Comparison of ENCODE assay signal across 10 mouse cellular contexts in genomic region chr19:46326019-46326755, GRCm38 (mm10). TPM values are rescaled to one million over a fixed set of nuclear protein-coding genes. Genes with fewer than 3 reads are reported as not detected.
DNase-seq lines count a peak whose midpoint lies in the region; ATAC-seq and TF ChIP-seq lines count a peak whose summit lies in the region.
"Had no signal": no experiment of that assay in that cellular context is flagged by ENCODE, and none has a peak within 500 bp of the region (broad histone marks: within the 10 kb centered on the region; RNA-seq: fewer than 3 reads in every experiment).

No protein-coding gene starts in this region.

- H3K36me3 ChIP-seq in embryonic facial prominence, embryonic 12.5 days, result peaks cover 9% of the 10 kb centered on the region
- H3K36me3 ChIP-seq in intestine, postnatal 0 days (ENCODE audit: control insufficient read depth, insufficient read depth), result peaks cover 11% of the 10 kb centered on the region
- H3K36me3 ChIP-seq in stomach, embryonic 16.5 days (ENCODE audit: control insufficient read depth, insufficient read depth, low read length), result 0 out of 2 replicates have a peak, but pooled peaks cover 2% of the 10 kb centered on the region

- no peak for ATAC-seq in embryonic facial prominence, embryonic 12.5 days (ENCODE audit: insufficient number of reproducible peaks, insufficient read depth, low FRiP score, low TSS enrichment)
- no peak for ATAC-seq in intestine, postnatal 0 days
- ATAC-seq in stomach, embryonic 16.5 days (ENCODE audit: insufficient read depth, low FRiP score), result no peak
- ATAC-seq in granulocyte monocyte progenitor cell, adult 5-6 weeks (replicated peaks; ENCODE audit: poor library complexity, severe bottlenecking), result no peak

- H3K9ac ChIP-seq in embryonic facial prominence, embryonic 12.5 days, result no peak overlapping the region
- H3K9ac ChIP-seq in intestine, postnatal 0 days (ENCODE audit: low read depth, low read length), result no peak overlapping the region
- no peak overlapping the region for H3K9ac ChIP-seq in stomach, embryonic 16.5 days (ENCODE audit: low read length)

- DNase-seq in right cerebral cortex, postnatal 10 days (ENCODE audit: low spot score in 2 of 2), result peak; percentile 63 to 76
- DNase-seq in right cerebral cortex, postnatal 14 days, result no peak
- DNase-seq in spleen, postnatal 36 days (ENCODE audit: low spot score in 2 of 2), result no peak
- DNase-seq in right cerebral cortex, postnatal 36 days (ENCODE audit: low spot score in 2 of 2), result no peak
- DNase-seq: adrenal gland, adult 8-10 months had no signal

- peaks cover 27% of the 10 kb centered on the region for H3K4me1 ChIP-seq in embryonic facial prominence, embryonic 12.5 days
- peaks cover 18% of the 10 kb centered on the region; the same call in 1 of the 2 replicates for H3K4me1 ChIP-seq in intestine, postnatal 0 days (replicated peaks; ENCODE audit: control insufficient read depth, insufficient read depth, low read length)
- H3K4me1 ChIP-seq in stomach, embryonic 16.5 days (ENCODE audit: control insufficient read depth, insufficient read depth, low read length), result peaks cover 38% of the 10 kb centered on the region

- H3K4me2 ChIP-seq in embryonic facial prominence, embryonic 12.5 days (replicated peaks), result peak overlapping the region; percentile 100
- peak overlapping the region; percentile 94 for H3K4me2 ChIP-seq in intestine, postnatal 0 days (replicated peaks; ENCODE audit: low read depth)
- peak overlapping the region; percentile 100 for H3K4me2 ChIP-seq in stomach, embryonic 16.5 days (ENCODE audit: low read depth, low read length)

- 5% methylated on average over 27 of the region's 29 CpGs for WGBS in embryonic facial prominence, embryonic 12.5 days
- 11% methylated on average over 29 of the region's 29 CpGs for WGBS in intestine, postnatal 0 days
- WGBS in stomach, embryonic 16.5 days, result 8% methylated on average over 29 of the region's 29 CpGs

- no peaks in the 10 kb centered on the region for H3K9me3 ChIP-seq in embryonic facial prominence, embryonic 12.5 days
- no peaks in the 10 kb centered on the region for H3K9me3 ChIP-seq in intestine, postnatal 0 days (ENCODE audit: control insufficient read depth)
- H3K9me3 ChIP-seq in stomach, embryonic 16.5 days (replicated peaks; ENCODE audit: control insufficient read depth, low read length), result no peaks in the 10 kb centered on the region

- no peak overlapping the region for H3K27ac ChIP-seq in embryonic facial prominence, embryonic 12.5 days
- no peak overlapping the region for H3K27ac ChIP-seq in intestine, postnatal 0 days (ENCODE audit: low read depth, low read length)
- no peak overlapping the region for H3K27ac ChIP-seq in stomach, embryonic 16.5 days (ENCODE audit: low read length)
- H3K27ac ChIP-seq: macrophage had no signal

- no peak for TF ChIP-seq CTCF in intestine, postnatal 0 days (IDR thresholded peaks at IDR 0.05; ENCODE audit: low read depth)

- H3K4me3 ChIP-seq in embryonic facial prominence, embryonic 12.5 days, result peak overlapping the region; percentile 22; the same call in 1 of the 2 replicates
- peak overlapping the region; percentile 66 for H3K4me3 ChIP-seq in intestine, postnatal 0 days (ENCODE audit: low read depth, low read length)
- peak overlapping the region; percentile 18; the same call in 1 of the 2 replicates for H3K4me3 ChIP-seq in stomach, embryonic 16.5 days (replicated peaks; ENCODE audit: low read length)

- peaks cover 59% of the 10 kb centered on the region for H3K27me3 ChIP-seq in embryonic facial prominence, embryonic 12.5 days
- H3K27me3 ChIP-seq in intestine, postnatal 0 days (replicated peaks; ENCODE audit: control insufficient read depth, insufficient read depth, low read length), result peaks cover 41% of the 10 kb centered on the region
- H3K27me3 ChIP-seq in stomach, embryonic 16.5 days (ENCODE audit: control insufficient read depth, insufficient read depth, low read length), result peaks cover 22% of the 10 kb centered on the region

RNA-seq across cellular contexts. Expression of gene Psd, which starts 0.8 kb away (rescaled TPM):
- polyA plus RNA-seq in embryonic facial prominence, embryonic 12.5 days (2016; fragmentation: Nextera tagmentation; extraction: Ambion mirVana), result 6.9 and 8.1 TPM in 2 replicates
- 27.1 and 30.1 TPM in 2 replicates for polyA plus RNA-seq in intestine, postnatal 0 days (2015; fragmentation: Nextera tagmentation; extraction: Ambion mirVana)
- polyA plus RNA-seq in stomach, embryonic 16.5 days (2015; fragmentation: Nextera tagmentation; extraction: Ambion mirVana), result 22.1 and 23.0 TPM in 2 replicates
- total RNA-seq in granulocyte monocyte progenitor cell, adult 5-6 weeks (2014; fragmentation: Nextera tagmentation), result not detected in 2 replicates
- total RNA-seq in granulocyte monocyte progenitor cell, adult 5-6 weeks (2017), result not detected in 2 replicates

RNA-seq across cellular contexts. Expression of gene Fbxl15, which starts 1.8 kb away (rescaled TPM):
- 15.4 and 16.4 TPM in 2 replicates for polyA plus RNA-seq in embryonic facial prominence, embryonic 12.5 days (2016; fragmentation: Nextera tagmentation; extraction: Ambion mirVana)
- polyA plus RNA-seq in intestine, postnatal 0 days (2015; fragmentation: Nextera tagmentation; extraction: Ambion mirVana), result 22.0 and 25.3 TPM in 2 replicates
- polyA plus RNA-seq in stomach, embryonic 16.5 days (2015; fragmentation: Nextera tagmentation; extraction: Ambion mirVana), result 14.1 and 16.0 TPM in 2 replicates
- total RNA-seq in granulocyte monocyte progenitor cell, adult 5-6 weeks (2014; fragmentation: Nextera tagmentation), result 0.53 TPM in 1 of 2 replicates, not detected in the other
- total RNA-seq in granulocyte monocyte progenitor cell, adult 5-6 weeks (2017), result 2.4 and 3.3 TPM in 2 replicates

RNA-seq across cellular contexts. Expression of gene Cuedc2, which starts 12.3 kb away (rescaled TPM):
- polyA plus RNA-seq in embryonic facial prominence, embryonic 12.5 days (2016; fragmentation: Nextera tagmentation; extraction: Ambion mirVana), result 207 TPM in 2 replicates
- polyA plus RNA-seq in intestine, postnatal 0 days (2015; fragmentation: Nextera tagmentation; extraction: Ambion mirVana), result 78.8 and 80.0 TPM in 2 replicates
- polyA plus RNA-seq in stomach, embryonic 16.5 days (2015; fragmentation: Nextera tagmentation; extraction: Ambion mirVana), result 131 and 133 TPM in 2 replicates
- 104 and 108 TPM in 2 replicates for total RNA-seq in granulocyte monocyte progenitor cell, adult 5-6 weeks (2014; fragmentation: Nextera tagmentation)
- 158 and 161 TPM in 2 replicates for total RNA-seq in granulocyte monocyte progenitor cell, adult 5-6 weeks (2017)

RNA-seq across cellular contexts. Expression of gene Mfsd13a, which starts 14.7 kb away (rescaled TPM):
- 4.4 and 4.6 TPM in 2 replicates for polyA plus RNA-seq in embryonic facial prominence, embryonic 12.5 days (2016; fragmentation: Nextera tagmentation; extraction: Ambion mirVana)
- 11.8 and 12.7 TPM in 2 replicates for polyA plus RNA-seq in intestine, postnatal 0 days (2015; fragmentation: Nextera tagmentation; extraction: Ambion mirVana)
- polyA plus RNA-seq in stomach, embryonic 16.5 days (2015; fragmentation: Nextera tagmentation; extraction: Ambion mirVana), result 13.8 and 16.8 TPM in 2 replicates
- 71.4 and 82.0 TPM in 2 replicates for total RNA-seq in granulocyte monocyte progenitor cell, adult 5-6 weeks (2014; fragmentation: Nextera tagmentation)
- 15.7 and 18.7 TPM in 2 replicates for total RNA-seq in granulocyte monocyte progenitor cell, adult 5-6 weeks (2017)

RNA-seq across cellular contexts. Expression of gene Nfkb2, which starts 22.1 kb away (rescaled TPM):
- 9.0 and 10.6 TPM in 2 replicates for polyA plus RNA-seq in embryonic facial prominence, embryonic 12.5 days (2016; fragmentation: Nextera tagmentation; extraction: Ambion mirVana)
- polyA plus RNA-seq in intestine, postnatal 0 days (2015; fragmentation: Nextera tagmentation; extraction: Ambion mirVana), result 6.1 and 6.7 TPM in 2 replicates
- 10.2 and 10.4 TPM in 2 replicates for polyA plus RNA-seq in stomach, embryonic 16.5 days (2015; fragmentation: Nextera tagmentation; extraction: Ambion mirVana)
- total RNA-seq in granulocyte monocyte progenitor cell, adult 5-6 weeks (2014; fragmentation: Nextera tagmentation), result 3.6 and 4.6 TPM in 2 replicates
- 4.3 and 4.7 TPM in 2 replicates for total RNA-seq in granulocyte monocyte progenitor cell, adult 5-6 weeks (2017)

Comparison
In these comparisons a context has a peak if more than half of its experiments do, and no peak if none do; other contexts are left out.
1. DNase-seq: peak in right cerebral cortex, postnatal 10 days (2 of 2); none in right cerebral cortex, postnatal 14 days (single experiment), spleen, postnatal 36 days (0 of 2) and right cerebral cortex, postnatal 36 days (0 of 2).
2. Peak in every context shown above with its lines, with median percentiles within 50 percentile points of each other: H3K4me2 ChIP-seq and H3K4me3 ChIP-seq.